Mouse (Mus musculus): Measurements from ENCODE around the gene Rnf215.

GRCm38 (mm10) chr11:4127059-4127458 is 7.9 kb upstream of the Rnf215 start:
- TF ChIP-seq CTCF (IDR thresholded peaks at IDR 0.05; ENCODE audit: extremely low read depth, insufficient read depth, insufficient read length, insufficient replicate concordance) (no peak), POLR2A (IDR thresholded peaks at IDR 0.05; ENCODE audit: low read depth, low read length) (no peak)
